Mouse (Mus musculus): ENCODE data around the gene Amigo2.

Gene Amigo2

DNA sequence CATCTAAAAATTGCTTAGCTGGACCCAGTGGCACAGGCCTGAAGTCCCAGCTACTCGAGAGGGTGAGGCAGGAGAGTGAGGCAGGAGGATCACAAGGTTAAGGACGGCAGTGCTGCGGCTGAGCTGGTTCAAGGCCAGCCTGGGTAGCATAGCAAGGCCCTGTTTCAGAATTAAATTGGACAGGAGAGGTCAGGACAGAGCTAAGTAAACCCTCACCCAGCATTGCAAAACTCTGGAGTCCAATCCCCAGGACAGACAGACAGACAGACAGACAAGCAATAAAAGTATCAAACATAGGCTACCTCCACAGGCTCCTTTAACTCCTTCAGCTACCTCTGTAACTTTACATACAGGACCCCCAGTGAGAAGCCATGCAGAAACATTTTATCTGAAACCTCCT, 42.2 kb downstream of the Amigo2 start:
- Histone ChIP-seq H3K36me3 (ENCODE audit: insufficient read depth, low read length) (no peaks in the 10 kb centered on the region), H3K4me1 (replicated peaks; ENCODE audit: low read depth, low read length) (no peaks in the 10 kb centered on the region), H3K4me3 (replicated peaks; ENCODE audit: low read length) (no peak overlapping the region), H3K9me3 (ENCODE audit: low read length) (peaks cover 7% of the 10 kb centered on the region), H3K27me3 (ENCODE audit: insufficient read depth, low read length) (no peaks in the 10 kb centered on the region)
- TF ChIP-seq CTCF (conservative IDR thresholded peaks at IDR 0.05; ENCODE audit: low read length) (no peak), NANOG (IDR thresholded peaks at IDR 0.05; ENCODE audit: borderline replicate concordance, low read length) (no peak), POU5F1 (IDR thresholded peaks at IDR 0.05; ENCODE audit: borderline replicate concordance, low read length) (no peak)

DNA sequence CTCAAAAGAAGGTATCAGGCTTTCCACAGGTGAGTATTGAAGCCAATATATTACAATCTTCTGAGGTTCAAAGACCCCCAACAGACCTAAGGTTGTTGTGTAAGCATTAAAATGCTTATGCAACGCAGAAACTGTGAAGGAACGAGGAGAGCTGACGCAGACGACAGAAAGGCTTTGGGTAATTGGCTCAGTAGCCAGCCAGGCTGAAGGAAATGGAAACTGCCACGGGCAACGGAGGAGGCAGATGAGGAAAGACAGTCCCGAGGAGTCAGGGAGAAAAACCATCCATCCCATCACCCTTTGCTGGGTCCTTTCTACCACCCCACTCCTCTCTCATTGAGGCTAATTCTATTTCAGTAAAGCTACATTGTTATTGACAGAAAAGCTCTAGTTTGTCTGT, 50.4 kb downstream of the Amigo2 start:
- Histone ChIP-seq H3K4me3 (replicated peaks; ENCODE audit: low read length) (no peak overlapping the region), H3K4me1 (replicated peaks; ENCODE audit: low read depth, low read length) (no peaks in the 10 kb centered on the region), H3K36me3 (ENCODE audit: insufficient read depth, low read length) (no peaks in the 10 kb centered on the region), H3K9me3 (ENCODE audit: low read length) (peaks cover 19% of the 10 kb centered on the region), H3K27me3 (ENCODE audit: insufficient read depth, low read length) (no peaks in the 10 kb centered on the region)
- TF ChIP-seq POU5F1 (IDR thresholded peaks at IDR 0.05; ENCODE audit: borderline replicate concordance, low read length) (no peak), CTCF (conservative IDR thresholded peaks at IDR 0.05; ENCODE audit: low read length) (no peak), NANOG (IDR thresholded peaks at IDR 0.05; ENCODE audit: borderline replicate concordance, low read length) (no peak)

DNA sequence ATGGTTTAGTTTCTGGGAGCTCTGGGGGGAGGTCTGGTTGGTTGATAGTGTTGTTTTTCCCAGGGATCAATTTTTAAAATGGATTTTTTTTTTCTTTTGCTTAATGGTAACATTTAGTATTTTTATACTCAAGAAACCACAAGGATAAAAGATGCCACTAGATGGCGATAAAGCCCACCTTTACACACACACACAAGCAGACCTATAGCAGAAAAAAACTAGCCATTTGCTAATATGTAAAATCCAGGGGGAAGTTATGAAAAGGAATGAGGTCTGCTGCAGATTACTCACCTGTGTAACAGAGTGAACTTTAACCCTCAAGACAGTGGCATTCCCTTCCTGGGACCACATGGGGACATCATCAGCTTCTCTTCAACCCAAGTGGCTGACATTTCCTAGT, 51.5 kb downstream of the Amigo2 start:
- no peaks in the 10 kb centered on the region for H3K36me3 ChIP-seq (ENCODE audit: insufficient read depth, low read length)
- TF ChIP-seq POU5F1 (IDR thresholded peaks at IDR 0.05; ENCODE audit: borderline replicate concordance, low read length) = no peak
- no peak for TF ChIP-seq NANOG (IDR thresholded peaks at IDR 0.05; ENCODE audit: borderline replicate concordance, low read length)
- peak; percentile 45 for TF ChIP-seq CTCF (conservative IDR thresholded peaks at IDR 0.05; ENCODE audit: low read length)
- H3K9me3 ChIP-seq (ENCODE audit: low read length) = peaks cover 19% of the 10 kb centered on the region
- H3K4me1 ChIP-seq (replicated peaks; ENCODE audit: low read depth, low read length) = no peaks in the 10 kb centered on the region
- H3K27me3 ChIP-seq (ENCODE audit: insufficient read depth, low read length) = no peaks in the 10 kb centered on the region
- no peak overlapping the region for H3K4me3 ChIP-seq (replicated peaks; ENCODE audit: low read length)

Data from E14TG2a.4 (cell line).